Mouse (Mus musculus) stomach, postnatal 0 days (tissue): ENCODE results near the gene Upk3b.
"Not testable (repeated sequence)": the region's sequence is repeated elsewhere in the genome, so short reads cannot be mapped to it uniquely, and the experiment has no call there.

Source experiments
- CTCF ChIP-seq: IDR thresholded peaks from 2 replicates; pipeline ENCODE4 v1.5.1; 2016; ENCODE audit warnings: antibody characterized with exemption, low read depth, mild to moderate bottlenecking, moderate library complexity
- EP300 ChIP-seq: optimal IDR thresholded peaks from 2 replicates; pipeline ENCODE3; 2016; ENCODE audit warnings: antibody characterized with exemption

DNA sequence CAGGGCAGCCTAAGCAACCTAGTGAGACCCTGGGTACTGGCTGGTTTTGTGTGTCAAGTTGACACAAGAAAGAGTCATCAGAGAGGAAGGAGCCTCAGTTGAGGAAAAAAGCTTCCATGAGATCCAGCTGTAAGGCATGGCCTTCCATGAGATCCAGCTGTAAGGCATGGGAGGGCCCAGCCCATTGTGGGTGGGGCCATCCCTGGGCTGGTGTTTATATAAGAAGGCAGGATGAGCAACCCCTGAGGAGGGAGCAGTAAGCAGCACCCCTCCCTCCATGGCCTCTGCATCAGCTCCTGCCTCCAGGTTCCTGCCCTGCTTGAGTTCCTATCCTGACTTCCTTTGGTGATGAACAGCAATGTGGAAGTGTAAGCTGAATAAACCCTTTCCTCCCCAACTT lies 10.2 kb downstream of the Upk3b start:
- not testable (repeated sequence) for TF ChIP-seq CTCF, EP300
